Mouse (Mus musculus): ENCODE measurements around the gene Pias1. TPM values are rescaled to one million over a fixed set of nuclear protein-coding genes. Genes with fewer than 3 reads are reported as not detected.

Pias1 gene
- total RNA-seq (2012; rRNA removed) (7.7 and 8.8 TPM in 2 replicates), polyA plus RNA-seq (2012; ENCODE audit: insufficient read depth in 1 of 2, insufficient read length in 2 of 2, low read depth in 1 of 2, low replicate concordance in 2 of 2, missing spikeins in 1 of 2) (10 to 100 TPM in 1 of 2 experiments, not detected in 1; 21.5 TPM)

GRCm38 (mm10) chr9:62987824-62988223, at the start of gene Pias1:
Gene Pias1 (minus strand): TSS chr9:62987924.
- Histone ChIP-seq H3K36me3 (ENCODE audit: control insufficient read depth in 1 of 2, insufficient read depth in 2 of 2, low read length in 2 of 2) (no peaks in the 10 kb centered on the region; a peak in 1 of 4 replicates), H3K9ac (ENCODE audit: control insufficient read depth, low read depth, low read length, poor library complexity, severe bottlenecking) (no peak within 1 kb of the TSS), H3K9me3 (replicated peaks; ENCODE audit: insufficient read depth, low read length) (no peaks in the 10 kb centered on the region), H3K27me3 (ENCODE audit: control insufficient read depth in 1 of 2, insufficient read depth in 2 of 2, low read length in 2 of 2) (no peaks in the 10 kb centered on the region; a peak in 3 of 4 replicates), H3K4me1 (ENCODE audit: control insufficient read depth in 1 of 2, insufficient read depth in 2 of 2, low read length in 2 of 2) (peaks cover 0 to 3% of the 10 kb centered on the region in 2 experiments), H3K27ac (ENCODE audit: control insufficient read depth, low read depth, low read length) (no peak within 1 kb of the TSS), H3K4me3 (ENCODE audit: control insufficient read depth in 1 of 2, insufficient read depth in 1 of 2, low read depth in 2 of 2, low read length in 2 of 2) (no peak within 1 kb of the TSS), H3K79me2 (ENCODE audit: control insufficient read depth, insufficient read depth, low read length, poor library complexity) (no peaks in the 10 kb centered on the region)
- TF ChIP-seq ETS1 (IDR thresholded peaks at IDR 0.05; ENCODE audit: low read depth, low read length) (no peak), NRF1 (IDR thresholded peaks at IDR 0.05; ENCODE audit: insufficient read depth, low read depth, low read length, poor library complexity, severe bottlenecking) (no peak), MYB (IDR thresholded peaks at IDR 0.05; ENCODE audit: low read depth, low read length) (no peak), ZMIZ1 (IDR thresholded peaks at IDR 0.05; ENCODE audit: low read depth, low read length) (no peak), POLR2AphosphoS5 (IDR thresholded peaks at IDR 0.05; ENCODE audit: borderline replicate concordance, low read depth, low read length) (no peak)
- DNase-seq (ENCODE audit: low read depth, low spot score): no peak

- Histone ChIP-seq H3K9me3 (replicated peaks; ENCODE audit: insufficient read depth, low read length) (no peaks in the 10 kb centered on the region), H3K4me1 (ENCODE audit: control insufficient read depth in 1 of 2, insufficient read depth in 2 of 2, low read length in 2 of 2) (no peaks in the 10 kb centered on the region), H3K79me2 (ENCODE audit: control insufficient read depth, insufficient read depth, low read length, poor library complexity) (no peaks in the 10 kb centered on the region), H3K27ac (ENCODE audit: control insufficient read depth, low read depth, low read length) (no peak overlapping the region), H3K36me3 (ENCODE audit: control insufficient read depth in 1 of 2, insufficient read depth in 2 of 2, low read length in 2 of 2) (no peaks in the 10 kb centered on the region), H3K27me3 (ENCODE audit: control insufficient read depth in 1 of 2, insufficient read depth in 2 of 2, low read length in 2 of 2) (peaks cover 4% of the 10 kb centered on the region in 2 experiments; a peak in 3 of 4 replicates), H3K4me3 (ENCODE audit: control insufficient read depth in 1 of 2, insufficient read depth in 1 of 2, low read depth in 2 of 2, low read length in 2 of 2) (no peak overlapping the region), H3K9ac (ENCODE audit: control insufficient read depth, low read depth, low read length, poor library complexity, severe bottlenecking) (no peak overlapping the region)
- no peak for TF ChIP-seq SIN3A (IDR thresholded peaks at IDR 0.05; ENCODE audit: low read length)
- TF ChIP-seq POLR2AphosphoS2 (IDR thresholded peaks at IDR 0.05; ENCODE audit: low read length): no peak
- no peak for TF ChIP-seq CTCF (IDR thresholded peaks at IDR 0.05 in 2 of 3, conservative IDR thresholded peaks at IDR 0.05 in 1 of 3; ENCODE audit: control insufficient read depth in 1 of 3, insufficient read depth in 1 of 3, low read depth in 2 of 3, low read length in 3 of 3, poor library complexity in 1 of 3, severe bottlenecking in 1 of 3)
- TF ChIP-seq EP300 (IDR thresholded peaks at IDR 0.05; ENCODE audit: low read depth in 1 of 2, low read length in 2 of 2): no peak
- TF ChIP-seq POLR2A (IDR thresholded peaks at IDR 0.05; ENCODE audit: control insufficient read depth in 1 of 2, insufficient read depth in 1 of 2, low read depth in 1 of 2, low read length in 2 of 2, poor library complexity in 1 of 2): no peak
- no peak for TF ChIP-seq MXI1 (IDR thresholded peaks at IDR 0.05; ENCODE audit: low read depth, low read length)
- no peak for TF ChIP-seq MAZ (IDR thresholded peaks at IDR 0.05; ENCODE audit: low read depth, low read length)
- TF ChIP-seq CHD1 (IDR thresholded peaks at IDR 0.05; ENCODE audit: low read depth, low read length): no peak
- TF ChIP-seq TBP (IDR thresholded peaks at IDR 0.05; ENCODE audit: low read depth, low read length): no peak
- TF ChIP-seq ETS1 (IDR thresholded peaks at IDR 0.05; ENCODE audit: low read depth, low read length): no peak
- TF ChIP-seq ELF1 (IDR thresholded peaks at IDR 0.05; ENCODE audit: low read depth, low read length): no peak
- no peak for TF ChIP-seq SMC3 (IDR thresholded peaks at IDR 0.05; ENCODE audit: low read depth, low read length)
- TF ChIP-seq ZC3H11A (IDR thresholded peaks at IDR 0.05; ENCODE audit: low read depth, low read length): no peak
- no peak for TF ChIP-seq TCF12 (IDR thresholded peaks at IDR 0.05; ENCODE audit: low read depth, low read length)
- no peak for TF ChIP-seq ZMIZ1 (IDR thresholded peaks at IDR 0.05; ENCODE audit: low read depth, low read length)
- no peak for TF ChIP-seq ZKSCAN1 (IDR thresholded peaks at IDR 0.05; ENCODE audit: low read depth, low read length)
- no peak for TF ChIP-seq UBTF (IDR thresholded peaks at IDR 0.05; ENCODE audit: borderline replicate concordance, insufficient read depth, low read depth, low read length)
- DNase-seq (ENCODE audit: low read depth, low spot score): no peak
Observed at GRCm38 (mm10) chr9:63035431-63035830, 47.7 kb upstream of the Pias1 start.

Data from MEL (cell line).